Mouse (Mus musculus) brain, embryonic 14.5 days (tissue): Measurements from ENCODE around the gene Rpl10-ps3.

Source experiments
- CTCF ChIP-seq: fragments of 200-500 bp; IDR thresholded peaks from 2 replicates; pipeline ENCODE4 v1.5.1; 2012; ENCODE audit warnings: inconsistent platforms, mild to moderate bottlenecking, moderate library complexity, borderline replicate concordance; ENCODE audit not compliant: insufficient read depth, insufficient read length; ENCODE audit errors: extremely low read depth
- POLR2A ChIP-seq: fragments of 200-500 bp; IDR thresholded peaks from 2 replicates; pipeline ENCODE4 v1.6.1; 2012; ENCODE audit warnings: mild to moderate bottlenecking, inconsistent platforms, borderline replicate concordance; ENCODE audit not compliant: poor library complexity, insufficient read depth, insufficient read length, severe bottlenecking; ENCODE audit errors: extremely low read depth

GRCm38 (mm10) chr9:50305046-50305445 lies 39.7 kb downstream of the Rpl10-ps3 start:
- TF ChIP-seq CTCF = no peak
- no peak for TF ChIP-seq POLR2A
